ENCODE assay signal across 8 mouse cellular contexts in the genomic region with DNA sequence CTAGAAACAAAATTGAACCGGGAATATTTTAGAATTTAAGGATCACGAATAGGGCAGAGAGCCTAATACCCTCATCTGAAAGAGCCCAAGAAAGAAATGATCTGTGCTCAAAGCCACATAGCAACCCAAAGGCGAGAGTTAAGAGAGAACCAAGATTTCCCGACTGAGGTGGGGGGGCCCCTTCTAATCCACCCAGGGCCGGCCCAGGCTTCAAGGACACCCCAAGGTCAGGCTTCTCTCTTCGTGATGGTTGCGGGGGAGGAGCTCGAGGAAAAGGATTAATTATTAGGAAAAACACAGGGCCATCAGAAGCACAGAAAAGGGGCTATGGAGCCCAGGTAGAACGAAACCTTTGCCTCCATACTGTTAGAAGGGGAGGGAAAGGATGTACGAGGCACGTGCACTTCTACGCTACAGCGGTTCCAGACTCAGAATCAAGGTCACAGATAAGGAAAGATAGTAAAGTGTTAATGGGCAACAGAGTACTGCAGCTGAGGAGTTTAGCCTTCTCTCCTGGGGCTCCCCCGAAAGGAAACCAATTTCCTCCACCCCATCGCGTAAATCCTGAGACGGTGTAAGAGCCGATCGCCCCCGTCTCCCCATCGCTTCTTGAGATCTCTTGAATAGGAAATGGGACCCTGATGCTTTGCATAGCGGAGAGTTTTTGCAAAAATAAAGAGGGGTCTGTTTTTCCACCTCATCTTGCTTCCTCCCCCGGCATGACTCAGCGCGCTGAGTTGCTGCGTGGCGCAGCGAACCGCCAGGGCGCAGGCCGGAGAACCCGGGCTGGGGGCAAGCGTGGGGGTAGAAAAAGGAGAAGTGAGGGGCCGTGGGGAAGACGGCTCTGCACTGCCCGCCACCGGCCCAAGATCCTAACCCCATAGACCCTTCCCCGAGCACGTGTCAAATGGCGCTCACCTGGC. TPM values are rescaled to one million over a fixed set of nuclear protein-coding genes. Genes with fewer than 3 reads are reported as not detected.
A peak's percentile ranks its signal among the peaks of the same experiment; 100 is the strongest.
DNase-seq lines count a peak whose midpoint lies in the region; ATAC-seq and TF ChIP-seq lines count a peak whose summit lies in the region.

No protein-coding gene starts in this region.

- TF ChIP-seq CTCF in forebrain, postnatal 0 days (IDR thresholded peaks at IDR 0.05; ENCODE audit: low read depth), result no peak
- TF ChIP-seq CTCF in kidney, adult 2 months (conservative IDR thresholded peaks at IDR 0.05; ENCODE audit: insufficient read depth, insufficient read length, low read depth, low read length), result no peak

- H3K4me2 ChIP-seq in forebrain, postnatal 0 days (ENCODE audit: low read depth), result peak overlapping the region; percentile 77

- H3K9me3 ChIP-seq in forebrain, postnatal 0 days (ENCODE audit: low read length), result no peaks in the 10 kb centered on the region

- peak; percentile 10 for ATAC-seq in forebrain, postnatal 0 days
- peak; percentile 3; the same call in 1 of the 2 replicates for ATAC-seq in megakaryocyte-erythroid progenitor cell, adult 5-6 weeks (replicated peaks; ENCODE audit: low FRiP score, low TSS enrichment, poor library complexity, severe bottlenecking)

- peak overlapping the region; percentile 95 for H3K27ac ChIP-seq in forebrain, postnatal 0 days (ENCODE audit: low read depth, low read length)
- peak overlapping the region; percentile 98 for H3K27ac ChIP-seq in kidney, adult 2 months (ENCODE audit: insufficient read depth, low read depth, low read length)

- no peak for TF ChIP-seq POLR2A in kidney, adult 2 months (IDR thresholded peaks at IDR 0.05; ENCODE audit: low read depth, low read length)

- H3K4me1 ChIP-seq in forebrain, postnatal 0 days (ENCODE audit: insufficient read depth), result peaks cover 7% of the 10 kb centered on the region
- peaks cover 3% of the 10 kb centered on the region; the same call in 1 of the 2 replicates for H3K4me1 ChIP-seq in kidney, adult 2 months (ENCODE audit: control insufficient read depth, insufficient read depth, low read length)

- peak overlapping the region; percentile 81 for H3K9ac ChIP-seq in forebrain, postnatal 0 days

- H3K36me3 ChIP-seq in forebrain, postnatal 0 days (ENCODE audit: insufficient read depth), result peaks cover 30% of the 10 kb centered on the region
- peaks cover 6% of the 10 kb centered on the region; the same call in 1 of the 2 replicates for H3K36me3 ChIP-seq in kidney, adult 2 months (ENCODE audit: control insufficient read depth, insufficient read depth, low read length)

- WGBS in forebrain, postnatal 0 days, result 5% methylated on average over 40 of the region's 40 CpGs
- under 1% methylated on average over 40 of the region's 40 CpGs for WGBS in kidney, adult 2 months

- peak; percentile 59 for DNase-seq in ovary, adult 18-20 months (ENCODE audit: low spot score)
- no peak for DNase-seq in ovary, postnatal 10 days (ENCODE audit: low spot score)
- DNase-seq in brain, adult 2 months (ENCODE audit: low read depth, low spot score), result peak; percentile 40
- DNase-seq in forebrain, postnatal 0 days, result no peak
- peak; percentile 58 for DNase-seq in kidney, adult 2 months
- no peak for DNase-seq in retina, postnatal 1 day
- no peak for DNase-seq in gastrocnemius, adult 8-10 months (ENCODE audit: low spot score in 2 of 2)

- peak overlapping the region; percentile 81 for H3K4me3 ChIP-seq in forebrain, postnatal 0 days (ENCODE audit: low read depth, low read length)
- peak overlapping the region; percentile 93 for H3K4me3 ChIP-seq in kidney, adult 2 months (ENCODE audit: insufficient read depth, low read depth, low read length)

- H3K27me3 ChIP-seq in forebrain, postnatal 0 days (ENCODE audit: insufficient read depth, low read length), result no peaks in the 10 kb centered on the region
- no peaks in the 10 kb centered on the region for H3K27me3 ChIP-seq in kidney, adult 2 months (replicated peaks; ENCODE audit: control insufficient read depth, insufficient read depth, low read length)

RNA-seq across cellular contexts. Expression of a gene that starts 0.9 kb away (rescaled TPM):
- total RNA-seq in forebrain, postnatal 0 days (2014; rRNA removed), result 33.2 and 34.4 TPM in 2 replicates
- polyA plus RNA-seq in forebrain, postnatal 0 days (2015; fragmentation: Nextera tagmentation; extraction: Ambion mirVana), result 39.0 and 42.6 TPM in 2 replicates
- polyA plus RNA-seq in kidney, adult 2 months (2012; rRNA removed), result 4.2 and 6.3 TPM in 2 replicates
- total RNA-seq in megakaryocyte-erythroid progenitor cell, adult 5-6 weeks (2014; fragmentation: Nextera tagmentation), result 0.61 TPM in 1 of 2 replicates, not detected in the other
- total RNA-seq in megakaryocyte-erythroid progenitor cell, adult 5-6 weeks (2017), result 0.42 TPM in 1 of 2 replicates, not detected in the other
- 10 to 100 TPM; 49.5 to 78.2 (median 66.4) TPM for total RNA-seq in gastrocnemius, adult 8-10 months (2022)

RNA-seq across cellular contexts. Expression of a gene that starts 6.1 kb away (rescaled TPM):
- 114 and 119 TPM in 2 replicates for total RNA-seq in forebrain, postnatal 0 days (2014; rRNA removed)
- 161 and 172 TPM in 2 replicates for polyA plus RNA-seq in forebrain, postnatal 0 days (2015; fragmentation: Nextera tagmentation; extraction: Ambion mirVana)
- polyA plus RNA-seq in kidney, adult 2 months (2012; rRNA removed), result 135 and 145 TPM in 2 replicates
- 176 and 189 TPM in 2 replicates for total RNA-seq in megakaryocyte-erythroid progenitor cell, adult 5-6 weeks (2014; fragmentation: Nextera tagmentation)
- 104 and 127 TPM in 2 replicates for total RNA-seq in megakaryocyte-erythroid progenitor cell, adult 5-6 weeks (2017)
- total RNA-seq in gastrocnemius, adult 8-10 months (2022), result 10 to 100 TPM; 23.1 to 26.0 (median 24.8) TPM

RNA-seq across cellular contexts. Expression of a gene that starts 17.1 kb away (rescaled TPM):
- 0.31 and 0.38 TPM in 2 replicates for total RNA-seq in forebrain, postnatal 0 days (2014; rRNA removed)
- polyA plus RNA-seq in forebrain, postnatal 0 days (2015; fragmentation: Nextera tagmentation; extraction: Ambion mirVana), result 0.10 and 0.11 TPM in 2 replicates
- 2.1 and 2.2 TPM in 2 replicates for polyA plus RNA-seq in kidney, adult 2 months (2012; rRNA removed)
- 0.69 and 3.1 TPM in 2 replicates for total RNA-seq in megakaryocyte-erythroid progenitor cell, adult 5-6 weeks (2014; fragmentation: Nextera tagmentation)
- not detected in 2 replicates for total RNA-seq in megakaryocyte-erythroid progenitor cell, adult 5-6 weeks (2017)
- total RNA-seq in gastrocnemius, adult 8-10 months (2022), result under 1 TPM; 0.17 to 0.48 (median 0.40) TPM

RNA-seq across cellular contexts. Expression of a gene that starts 21.6 kb away (rescaled TPM):
- total RNA-seq in forebrain, postnatal 0 days (2014; rRNA removed), result 162 and 237 TPM in 2 replicates
- polyA plus RNA-seq in forebrain, postnatal 0 days (2015; fragmentation: Nextera tagmentation; extraction: Ambion mirVana), result 223 and 250 TPM in 2 replicates
- polyA plus RNA-seq in kidney, adult 2 months (2012; rRNA removed), result 290 and 371 TPM in 2 replicates
- 26.6 and 40.6 TPM in 2 replicates for total RNA-seq in megakaryocyte-erythroid progenitor cell, adult 5-6 weeks (2014; fragmentation: Nextera tagmentation)
- total RNA-seq in megakaryocyte-erythroid progenitor cell, adult 5-6 weeks (2017), result 20.2 and 22.6 TPM in 2 replicates
- 100 to 1,000 TPM in 1 of 4 experiments, 10 to 100 TPM in 3; 91.2 to 105 (median 95.6) TPM for total RNA-seq in gastrocnemius, adult 8-10 months (2022)

RNA-seq across cellular contexts. Expression of a gene that starts 32.3 kb away (rescaled TPM):
- 1.2 and 2.5 TPM in 2 replicates for total RNA-seq in forebrain, postnatal 0 days (2014; rRNA removed)
- 0.93 and 0.97 TPM in 2 replicates for polyA plus RNA-seq in forebrain, postnatal 0 days (2015; fragmentation: Nextera tagmentation; extraction: Ambion mirVana)
- 58.2 and 61.4 TPM in 2 replicates for polyA plus RNA-seq in kidney, adult 2 months (2012; rRNA removed)
- 0.26 and 2.5 TPM in 2 replicates for total RNA-seq in megakaryocyte-erythroid progenitor cell, adult 5-6 weeks (2014; fragmentation: Nextera tagmentation)
- 0.09 TPM in 1 of 2 replicates, not detected in the other for total RNA-seq in megakaryocyte-erythroid progenitor cell, adult 5-6 weeks (2017)
- under 1 TPM in 1 of 4 experiments, not detected in 3; 0.88 TPM for total RNA-seq in gastrocnemius, adult 8-10 months (2022)

Comparison
In these comparisons a context has a peak if more than half of its experiments do, and no peak if none do; other contexts are left out.
1. DNase-seq: peak in ovary, adult 18-20 months (single experiment), brain, adult 2 months (single experiment) and kidney, adult 2 months (single experiment); none in ovary, postnatal 10 days (single experiment), forebrain, postnatal 0 days (single experiment), retina, postnatal 1 day (single experiment) and gastrocnemius, adult 8-10 months (0 of 2).
2. RNA of a gene that starts 0.9 kb away (total RNA-seq): 49.5 to 78.2 TPM in gastrocnemius, adult 8-10 months and 33.2 to 34.4 TPM in forebrain, postnatal 0 days; 0.42 to 0.61 TPM in megakaryocyte-erythroid progenitor cell, adult 5-6 weeks; every median in the first group is over 10 times any median in the second.